Mouse (Mus musculus) adrenal gland, adult 18-20 months (tissue): ENCODE measurements around the gene Fntb. TPM values are rescaled to one million over a fixed set of nuclear protein-coding genes. Genes with fewer than 3 reads are reported as not detected.
"Not testable (repeated sequence)": the region's sequence is repeated elsewhere in the genome, so short reads cannot be mapped to it uniquely, and the experiment has no call there.

Experiments
- DNase-seq, 2 experiments: peaks; one replicate each; pipeline ENCODE4 v3.0.0; 2021 to 2022; ENCODE audit warnings: low spot score in 2 of 2
- total RNA-seq, 2 experiments: library from RNA; stranded (reverse); gene quantifications; 1 replicate in 1 of 2; 2 replicates in 1 of 2; pipeline ENCODE4 v1.2.3; 2021

Gene Fntb
- total RNA-seq, 2 experiments from 2014 or later, result 12.8 to 14.9 TPM

DNA sequence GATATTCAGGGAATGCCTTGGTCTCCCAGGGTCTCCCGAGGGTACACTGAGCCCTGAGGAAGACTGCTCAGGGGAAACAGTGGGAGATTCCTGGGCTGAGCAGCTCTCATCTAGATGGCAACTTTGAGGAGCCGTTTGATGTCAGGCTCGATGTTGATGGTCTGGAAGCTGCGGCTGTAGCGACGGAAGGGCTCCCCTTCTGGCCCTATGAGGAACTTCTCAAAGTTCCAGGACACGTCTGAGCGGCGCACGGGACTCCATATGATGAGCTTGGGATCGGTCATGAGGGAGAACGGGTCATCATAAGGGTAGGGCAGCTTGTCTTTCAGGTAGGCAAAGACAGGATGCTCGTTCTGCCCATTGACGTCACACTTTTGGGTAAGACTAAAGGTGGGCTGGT lies 27.2 kb downstream of the Fntb start:
- not testable (repeated sequence) for DNase-seq

DNA sequence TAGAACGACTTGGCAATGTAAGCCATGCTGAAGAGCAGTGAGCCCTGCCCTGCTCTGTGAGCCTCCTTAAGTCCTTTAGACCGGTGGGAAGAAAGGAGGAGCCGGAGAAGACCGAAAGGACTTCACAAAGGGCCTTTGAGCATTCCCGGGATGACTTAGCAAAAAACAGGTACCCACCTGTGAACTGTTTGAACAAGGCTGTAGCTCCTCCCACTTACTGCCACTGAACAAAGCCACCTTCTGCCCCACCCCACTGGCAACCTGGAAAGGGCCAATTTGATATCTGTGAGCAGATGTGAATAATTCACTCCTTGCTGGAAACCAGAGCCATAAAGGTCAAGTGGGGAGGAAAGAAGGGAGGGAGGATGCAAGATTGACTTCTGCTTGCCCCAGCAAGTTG lies 30.0 kb downstream of the Fntb start, which contains the start of gene Gpx2:
Gene Gpx2 (minus strand): TSS at position 205 of the 400 bp plus-strand sequence.
- no peak for DNase-seq

DNA sequence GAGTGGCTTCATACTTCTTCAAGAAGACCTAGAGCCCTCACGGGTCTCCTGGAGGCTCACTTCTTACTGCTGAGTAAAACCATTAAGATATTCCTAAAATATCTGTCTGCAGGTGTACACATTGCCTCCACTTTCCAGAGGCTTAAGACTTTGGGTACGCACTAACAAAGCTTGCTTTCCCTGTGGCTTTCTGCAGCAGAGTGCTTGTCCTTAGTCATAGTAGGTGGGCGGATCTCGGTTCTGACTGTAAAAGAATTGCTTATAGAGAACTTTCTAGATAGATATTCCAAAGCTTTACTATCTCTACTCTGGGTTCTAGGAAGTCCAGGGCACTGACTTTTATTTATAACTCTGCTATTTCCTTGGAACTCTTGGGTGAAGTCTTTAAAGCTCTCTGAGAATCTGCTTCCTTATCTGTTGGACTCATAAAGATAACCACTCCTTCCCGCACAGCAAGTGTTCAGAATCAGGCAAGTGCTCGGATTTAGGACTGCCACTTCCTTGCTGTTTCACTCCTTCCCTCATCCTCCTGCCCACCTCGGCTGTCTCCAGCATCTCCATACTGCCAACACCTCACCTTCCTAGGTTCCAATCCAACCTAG lies 31.6 kb downstream of the Fntb start:
- no peak for DNase-seq

DNA sequence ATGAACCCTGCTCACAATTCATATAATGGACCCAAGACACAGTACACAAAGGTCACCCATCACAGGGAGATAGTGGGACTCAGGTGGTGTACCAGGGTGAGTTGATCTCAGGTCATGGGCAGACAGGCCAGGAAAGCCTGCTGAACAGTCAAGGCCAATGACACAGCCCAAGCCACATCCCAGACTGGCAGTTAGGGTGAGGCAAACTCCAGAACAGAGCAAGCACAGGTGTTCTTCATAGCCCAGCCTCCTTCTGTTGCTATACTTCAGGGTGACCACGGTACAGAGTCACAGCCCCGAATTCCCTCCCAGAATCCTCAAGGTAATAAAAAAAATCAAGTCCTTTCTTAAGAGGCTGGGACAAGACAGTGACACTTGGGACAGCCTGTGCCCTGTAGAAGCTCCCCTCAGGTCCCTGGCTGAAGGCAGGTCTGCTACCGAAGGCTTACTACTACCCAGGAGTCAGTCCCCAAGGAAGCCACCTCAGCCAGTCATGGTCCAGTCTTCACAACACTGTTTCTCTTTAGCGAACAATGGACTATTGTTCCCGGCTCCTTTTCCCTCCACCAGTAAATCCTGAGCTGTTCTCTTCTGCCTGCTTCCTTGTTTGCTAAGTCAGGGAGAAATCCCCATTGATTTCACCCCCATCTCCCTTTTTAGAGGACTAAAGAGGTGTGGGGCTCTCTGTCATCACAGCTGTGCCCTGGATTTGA lies 32.8 kb downstream of the Fntb start:
- DNase-seq, result no peak

DNA sequence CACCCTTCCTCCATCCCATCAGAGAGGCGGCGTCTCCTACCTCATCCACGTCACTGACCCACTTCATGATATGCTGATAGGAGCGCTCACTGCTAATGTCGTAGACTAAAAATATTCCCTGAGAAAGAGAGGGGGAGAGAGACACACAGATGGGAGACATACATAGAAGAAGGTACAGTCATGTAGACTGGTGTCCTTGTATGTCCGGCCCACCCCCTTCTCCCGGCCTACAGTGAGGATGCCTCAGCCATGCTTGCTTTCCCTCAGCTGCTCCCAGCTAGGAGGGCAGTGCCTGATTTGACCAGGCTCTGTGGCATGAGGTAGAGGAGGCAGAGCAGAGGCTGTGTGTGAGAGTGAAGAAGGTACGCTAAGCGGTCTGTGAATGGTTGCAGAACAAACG lies 37.6 kb downstream of the Fntb start:
- no peak for DNase-seq

DNA sequence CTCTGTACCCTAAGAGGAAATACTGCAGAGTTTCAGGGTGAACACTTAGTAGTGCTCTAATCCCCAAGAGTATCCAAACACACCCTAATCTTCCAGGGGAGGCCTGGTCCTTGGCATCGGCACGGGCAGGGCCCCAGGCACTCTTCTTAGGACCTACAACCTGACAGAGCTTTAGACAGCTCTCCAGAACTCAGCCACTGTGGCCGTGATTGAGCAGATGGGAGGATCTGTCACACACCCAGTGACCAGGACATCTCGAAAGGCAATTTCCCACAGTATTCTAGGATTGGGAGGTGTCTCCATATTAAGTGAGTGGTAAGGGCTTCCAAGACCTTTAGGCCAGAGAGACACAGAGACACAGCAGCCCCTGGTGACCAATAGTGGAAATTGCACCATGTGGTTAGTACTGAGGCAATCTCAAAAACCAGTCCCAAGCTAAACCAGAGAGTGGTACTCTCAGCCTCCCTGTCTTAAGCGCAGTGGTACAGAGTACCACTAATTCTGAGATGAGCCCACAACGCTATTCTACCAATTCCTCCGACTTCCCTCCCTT lies 38.4 kb downstream of the Fntb start:
- DNase-seq, result peak; percentile 38 to 49

DNA sequence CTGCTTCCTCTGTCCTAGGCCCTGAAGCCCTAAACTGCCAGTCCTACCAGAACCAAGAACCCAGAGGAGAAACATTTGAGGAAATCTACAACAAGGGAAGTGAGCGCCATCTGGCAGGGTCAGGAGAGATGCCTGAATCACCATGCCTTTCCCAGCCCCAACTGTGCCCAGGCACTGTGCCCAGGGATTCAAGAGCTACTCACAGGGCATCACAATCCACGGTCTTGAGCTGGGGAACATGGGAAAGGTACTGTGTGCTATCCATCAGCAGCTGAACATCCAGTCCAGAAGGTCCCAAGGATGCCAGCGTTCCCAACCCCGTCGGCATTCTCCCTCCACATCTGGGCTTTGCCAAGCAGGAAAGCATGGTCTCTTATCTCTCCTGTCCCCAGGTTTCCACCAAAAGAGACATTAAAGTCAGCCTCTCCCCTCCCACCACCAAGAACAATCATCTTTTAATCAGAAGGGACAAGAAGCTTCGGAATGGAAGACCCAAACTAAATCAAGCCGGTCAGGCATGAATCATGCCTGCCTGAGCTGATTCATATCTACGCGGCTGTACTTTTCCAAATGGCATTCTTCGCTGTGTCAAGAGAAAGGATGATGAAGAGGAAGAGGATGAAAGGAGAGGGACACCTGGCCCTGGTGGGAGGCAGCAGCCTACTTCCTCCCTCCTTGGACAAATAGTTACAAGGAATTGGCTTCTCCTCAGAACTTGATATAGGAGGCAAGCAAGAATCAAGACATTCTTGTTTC lies 39.8 kb downstream of the Fntb start:
- peak in 1 of 2 experiments; percentile 22 for DNase-seq

DNA sequence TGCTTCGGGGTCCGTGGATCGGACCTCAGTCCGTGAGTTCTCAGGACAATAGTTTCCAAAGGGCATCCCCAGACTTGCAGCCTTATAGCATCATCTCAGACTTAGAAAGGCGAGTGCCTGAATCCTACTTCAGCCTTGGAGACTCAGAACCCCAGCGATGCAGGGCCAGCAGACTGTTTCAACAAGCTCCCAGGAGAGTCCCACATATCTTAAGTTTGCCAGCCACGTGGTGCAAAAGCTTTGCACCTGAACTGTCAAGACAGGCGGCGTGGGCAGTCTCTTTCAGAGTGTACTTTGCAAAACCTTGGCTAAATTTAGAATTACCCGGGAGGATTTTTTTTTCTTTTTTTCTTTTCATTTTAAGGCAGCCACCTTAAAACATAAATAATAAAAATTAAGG lies 42.4 kb downstream of the Fntb start:
- no peak for DNase-seq

DNA sequence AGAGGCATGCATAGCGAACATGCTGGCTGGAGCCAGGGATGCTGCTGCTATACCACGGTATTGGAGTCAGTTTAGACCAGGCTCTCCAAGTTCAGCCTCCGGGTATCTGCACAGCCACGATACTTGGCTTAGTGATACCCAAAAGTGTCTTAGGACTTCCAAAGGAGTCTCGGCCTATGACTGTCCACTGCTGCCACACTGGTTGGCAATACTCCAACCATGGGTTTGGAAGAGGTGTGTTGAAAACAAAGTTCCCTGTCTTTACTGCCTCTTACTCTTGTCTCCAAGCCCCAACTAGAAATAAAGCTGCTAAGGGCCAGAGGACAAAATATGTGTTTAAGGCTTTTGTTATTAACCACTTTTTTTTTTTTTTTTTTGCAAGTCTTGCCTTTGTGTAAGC lies 45.1 kb downstream of the Fntb start:
- DNase-seq, result no peak

DNA sequence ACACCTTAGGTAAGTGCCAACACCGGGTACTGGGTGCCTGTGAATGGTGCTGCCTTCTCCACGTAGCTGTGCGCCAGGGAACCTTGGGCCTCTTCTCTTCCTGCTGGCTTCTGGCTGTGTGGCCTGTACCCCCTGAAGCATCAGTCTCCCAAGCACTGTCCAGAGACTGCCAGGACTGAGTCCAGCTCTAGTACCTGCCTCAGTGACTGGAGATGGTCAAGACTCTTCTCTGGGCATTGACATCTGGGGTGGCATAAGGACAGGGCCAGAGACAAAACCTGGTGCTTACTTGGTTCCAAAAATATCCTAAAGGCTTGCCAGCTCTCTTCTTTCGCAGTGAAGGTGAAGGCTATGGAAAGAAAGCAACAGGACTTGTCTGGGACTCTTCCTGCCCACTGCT lies 45.6 kb downstream of the Fntb start:
- no peak for DNase-seq

DNA sequence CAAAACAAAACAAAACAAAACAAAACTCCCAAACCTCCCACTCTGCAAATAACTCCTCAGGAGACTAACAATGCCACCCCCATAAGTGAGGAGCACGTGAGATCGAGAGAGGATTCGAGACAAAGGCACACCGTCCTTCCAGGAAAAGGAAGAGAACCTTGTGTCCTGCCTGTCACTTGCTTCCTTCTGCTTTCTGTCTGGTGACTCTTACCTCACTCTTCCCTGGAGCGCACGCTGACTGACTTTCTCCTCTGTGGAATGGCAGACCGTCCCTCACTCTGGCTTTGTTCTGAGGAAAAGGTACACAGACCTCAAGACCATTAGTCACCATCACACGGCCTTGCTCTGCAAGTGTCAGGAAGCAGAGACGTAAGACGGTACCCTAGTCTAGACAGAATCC lies 48.2 kb downstream of the Fntb start:
- no peak for DNase-seq

DNA sequence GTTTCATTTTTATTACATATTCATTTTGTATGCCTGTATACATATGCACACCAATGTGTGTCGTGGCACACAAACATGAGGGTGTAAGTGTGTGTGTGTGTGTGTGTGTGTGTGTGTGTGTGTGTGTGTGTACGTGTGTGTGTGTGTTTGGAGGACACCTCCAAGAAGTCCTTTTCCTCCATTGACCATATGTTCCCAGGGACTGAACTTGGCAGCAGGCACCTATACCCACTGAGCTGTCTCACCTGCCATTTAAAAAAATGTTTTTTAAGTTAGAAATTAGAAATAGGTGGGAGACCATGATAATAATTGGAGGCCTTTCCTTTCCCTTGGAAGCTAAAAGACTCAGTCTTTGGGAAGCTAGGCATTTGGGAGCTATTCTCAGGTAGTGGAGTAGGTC lies 48.7 kb downstream of the Fntb start:
- no peak for DNase-seq

DNA sequence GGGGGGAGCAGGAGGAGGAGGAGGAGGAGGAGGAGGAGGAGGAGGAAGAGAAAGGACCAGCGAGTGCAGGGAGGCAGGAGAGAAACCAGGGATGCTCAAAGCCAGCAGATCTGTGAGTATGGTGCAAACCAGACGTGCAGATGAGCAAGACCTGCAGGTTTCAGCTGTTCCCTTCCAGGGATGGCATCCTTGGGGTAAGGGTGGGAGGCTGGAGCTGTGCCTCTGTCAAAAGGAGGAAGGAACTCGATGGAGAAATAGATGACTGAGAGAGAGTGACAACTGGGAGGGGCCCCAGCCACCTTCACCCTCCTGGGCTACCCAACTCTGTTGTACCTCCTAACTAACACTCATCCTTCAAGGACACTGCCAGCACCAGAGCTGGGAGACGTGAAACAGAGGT lies 51.3 kb downstream of the Fntb start:
- DNase-seq, result no peak

DNA sequence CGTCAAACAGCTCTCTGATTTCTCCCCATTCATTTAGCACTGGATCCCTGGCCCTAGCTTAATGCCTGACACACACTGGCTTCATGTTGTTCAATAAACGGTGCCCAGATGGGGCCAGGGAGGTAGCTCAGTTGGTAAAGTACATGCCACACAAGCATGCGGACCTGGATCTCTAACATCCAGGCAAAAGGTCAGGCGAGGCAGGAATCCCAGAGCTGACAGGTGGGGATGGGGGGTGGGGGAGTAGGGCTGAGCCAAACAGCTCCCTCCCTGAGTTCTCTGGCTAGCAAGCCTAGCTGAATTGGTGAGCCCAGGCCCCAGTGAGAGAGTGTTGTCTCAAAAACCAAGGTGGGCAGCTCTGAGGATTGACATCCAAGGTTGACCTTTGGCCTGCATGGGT lies 51.8 kb downstream of the Fntb start:
- no peak for DNase-seq

DNA sequence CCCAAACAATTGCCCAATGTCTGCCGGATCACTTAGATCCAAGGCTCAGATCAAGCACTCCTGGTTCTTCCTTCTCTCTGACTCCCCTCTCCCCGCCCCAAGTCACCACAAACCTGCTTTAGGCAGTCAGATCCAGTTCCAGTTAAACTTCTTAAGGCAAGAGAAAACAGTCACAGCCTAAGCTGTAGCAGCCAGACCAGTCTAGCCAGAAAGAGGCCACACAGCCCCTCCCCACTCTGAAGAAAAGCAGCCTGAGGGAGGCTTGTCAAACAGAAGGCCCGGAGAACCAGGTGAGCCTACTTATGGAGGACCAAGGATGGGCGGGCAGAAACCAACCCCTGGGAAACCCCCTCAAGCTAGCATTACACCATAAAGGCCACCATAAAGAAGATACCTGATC lies 52.7 kb downstream of the Fntb start:
- DNase-seq, result no peak

DNA sequence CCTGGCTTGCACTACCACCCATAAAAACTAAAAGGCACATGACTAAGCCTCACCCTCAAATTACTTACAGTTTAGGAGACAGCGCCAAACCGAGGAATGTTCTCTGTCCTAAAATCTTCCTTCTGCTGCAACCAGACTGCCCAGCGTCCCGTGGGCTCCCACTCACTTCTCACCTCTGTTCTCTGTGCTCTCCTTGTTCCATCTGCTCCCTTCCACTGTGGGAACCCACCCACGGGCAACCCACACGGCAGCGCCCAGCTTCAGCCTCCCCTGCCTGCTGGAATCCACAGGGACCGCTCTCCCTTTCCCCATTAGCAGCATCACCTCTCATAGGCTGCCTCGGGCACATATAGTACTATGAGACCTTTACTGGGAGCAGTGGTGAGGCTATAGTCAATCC lies 53.5 kb downstream of the Fntb start:
- DNase-seq, result no peak

DNA sequence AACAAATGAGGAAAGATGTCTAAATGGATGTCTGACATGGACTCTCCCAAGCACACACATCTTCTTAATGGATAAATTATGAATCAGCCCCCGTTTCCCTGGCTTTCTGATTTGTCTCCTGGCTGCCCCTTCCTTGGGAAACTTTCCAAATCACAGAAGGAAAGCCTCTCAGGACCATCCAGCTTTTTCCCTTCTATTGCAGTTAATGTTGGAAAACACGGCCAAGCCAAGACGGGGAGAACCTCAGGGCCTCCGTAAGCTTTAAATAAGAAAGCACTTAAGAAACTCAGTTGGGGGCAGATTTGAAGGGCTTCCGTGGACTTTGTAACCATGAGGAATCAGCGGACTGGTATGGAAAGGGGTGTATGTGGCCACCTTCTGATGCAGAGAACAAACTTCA lies 54.4 kb downstream of the Fntb start:
- DNase-seq, result no peak

DNA sequence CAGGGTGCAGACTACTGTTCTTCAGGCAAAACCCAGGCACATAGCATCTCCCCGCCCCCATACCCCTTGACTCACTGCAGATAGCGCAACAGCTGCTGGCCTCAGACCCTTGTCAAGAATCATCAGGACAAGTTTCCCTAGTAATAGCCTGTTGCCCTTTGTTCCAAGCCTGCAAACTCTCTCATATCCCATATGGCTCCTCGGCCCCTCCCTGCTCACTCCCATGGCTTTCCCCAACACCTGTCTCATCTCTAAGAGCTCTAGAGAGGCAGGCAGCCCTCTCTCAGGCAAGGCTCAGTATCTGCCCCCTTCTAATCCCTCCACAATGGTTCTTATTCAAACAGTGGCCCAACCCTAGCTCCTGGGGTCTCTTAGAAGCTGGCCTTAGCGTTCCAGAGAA lies 55.2 kb downstream of the Fntb start:
- no peak for DNase-seq

DNA sequence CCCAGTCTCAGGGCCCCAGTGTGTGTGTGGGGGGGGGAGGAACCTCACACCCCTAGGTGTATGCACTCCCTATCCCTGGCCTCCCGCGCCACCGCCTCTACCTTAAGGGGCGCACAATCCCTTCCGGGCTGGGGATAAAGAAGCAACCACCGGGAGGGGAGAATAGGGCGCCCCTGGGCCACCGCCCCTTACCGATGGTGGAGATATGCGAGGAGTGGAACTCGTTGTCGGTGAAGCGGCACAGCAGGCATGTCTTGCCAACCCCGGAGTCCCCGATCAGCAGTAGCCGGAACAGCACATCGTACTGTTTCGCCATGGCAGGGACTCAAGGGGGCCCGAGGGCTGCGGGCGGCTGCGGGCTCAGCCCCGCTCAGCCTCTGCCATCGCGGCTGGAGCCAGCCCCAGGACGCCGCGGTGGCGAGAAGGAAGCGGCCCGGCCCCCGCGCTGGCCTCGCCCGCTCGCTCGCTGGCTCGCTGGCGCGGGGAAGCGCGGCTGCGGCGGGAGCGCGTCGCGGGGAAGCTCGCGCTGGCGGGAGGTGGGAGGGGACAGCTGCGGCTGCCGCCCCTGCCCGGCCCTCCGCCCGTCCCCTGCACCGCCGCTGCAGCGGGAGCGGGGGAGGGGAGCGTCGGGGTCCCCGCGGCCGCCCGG lies 56.7 kb downstream of the Fntb start:
- DNase-seq, result peak; percentile 31 to 45

DNA sequence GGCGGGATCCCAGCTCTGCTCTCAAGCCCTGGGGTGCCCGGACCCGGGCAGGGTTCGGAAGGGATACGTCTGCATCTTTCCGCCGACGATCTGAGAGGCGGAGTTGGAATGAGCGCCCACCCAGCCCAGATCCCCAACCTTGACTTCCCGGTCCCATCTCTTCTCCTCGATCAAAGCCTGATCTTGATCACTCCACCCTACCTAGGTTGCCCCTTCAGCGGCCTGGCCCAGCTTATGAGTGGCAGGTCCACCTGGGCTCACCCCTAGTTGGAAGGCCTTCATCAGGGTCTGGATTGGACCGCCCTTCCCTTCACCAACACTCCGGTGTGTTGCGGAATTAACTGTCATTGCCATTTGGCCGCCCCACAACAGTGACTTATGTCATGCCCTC lies 57.3 kb downstream of the Fntb start, which contains the start of gene Rab15:
Gene Rab15 (minus strand): TSS at position 258 of the 391 bp plus-strand sequence.
- DNase-seq, result no peak

DNA sequence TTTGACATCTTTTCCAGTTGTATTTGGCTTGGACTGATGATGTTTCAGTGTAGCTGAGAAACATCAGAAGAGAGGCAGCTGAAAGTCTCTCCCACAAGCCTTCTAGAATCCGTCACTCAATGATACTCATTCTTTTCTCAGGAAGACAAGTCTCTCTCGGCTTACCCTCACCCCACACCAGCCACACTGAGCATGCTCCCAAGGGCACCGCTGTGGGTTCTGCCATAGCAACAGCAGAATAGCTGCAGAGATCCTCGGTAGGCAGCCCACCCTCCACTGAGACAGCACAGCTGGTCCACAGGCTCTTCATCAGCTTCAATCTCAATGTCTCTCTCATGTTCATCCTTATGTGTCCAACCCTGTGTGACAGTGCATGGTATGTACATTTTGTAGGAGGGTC lies 59.9 kb downstream of the Fntb start:
- DNase-seq, result no peak
